Mouse (Mus musculus): Measurements from ENCODE around the gene Brinp3. TPM values are rescaled to one million over a fixed set of nuclear protein-coding genes. Genes with fewer than 3 reads are reported as not detected.

Brinp3 gene
- polyA plus RNA-seq, 1 experiment from 2014 or later, result 0.72 TPM

DNA sequence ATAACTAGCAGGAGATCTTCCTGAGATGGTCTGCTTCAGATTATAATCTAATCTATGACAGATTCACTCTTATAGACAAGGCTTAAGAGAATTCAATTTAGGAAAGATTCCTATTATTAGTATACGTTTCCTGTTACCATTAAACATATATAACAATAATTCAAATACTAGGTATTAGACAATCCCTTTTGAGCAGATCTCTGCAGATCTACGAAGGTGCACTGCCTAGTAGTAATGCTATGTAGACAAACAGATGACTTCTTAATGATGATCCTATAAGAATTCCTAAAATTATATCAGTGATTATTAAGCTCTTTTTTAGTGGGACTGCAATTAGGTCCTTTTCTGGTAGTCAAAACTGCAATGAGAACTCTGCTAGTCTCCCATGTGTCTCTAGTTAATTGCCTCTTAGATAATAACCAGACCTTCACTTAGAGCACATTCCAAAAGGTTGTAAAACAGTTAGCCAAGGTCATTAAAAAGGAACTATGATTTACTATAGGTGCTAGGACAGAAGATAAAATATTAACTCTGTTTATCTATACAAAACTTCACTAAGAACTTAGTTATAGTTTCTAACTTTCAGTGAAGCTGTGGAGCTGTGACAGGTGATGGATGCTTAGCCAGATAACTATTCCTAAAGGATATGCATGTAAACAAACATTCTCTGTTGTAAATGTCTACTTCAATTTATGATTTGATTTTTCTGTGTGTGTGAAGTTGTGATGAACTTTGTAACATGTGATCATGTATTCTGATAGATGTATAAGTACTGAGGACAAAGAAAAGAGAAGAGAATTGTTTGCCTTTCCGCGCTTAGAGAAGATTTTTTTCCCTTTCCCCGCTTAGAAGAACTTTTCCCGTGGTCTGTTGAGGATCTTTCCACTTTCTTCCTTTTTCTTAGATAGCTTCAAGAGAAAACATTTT, 445.2 kb downstream of the Brinp3 start:
- WGBS, result 85% methylated on average over 6 of the region's 6 CpGs
- ATAC-seq (replicated peaks; ENCODE audit: insufficient number of reproducible peaks, low FRiP score, low TSS enrichment, low read depth), result no peak
- no peak overlapping the region for H3K4me2 ChIP-seq (ENCODE audit: low read depth, low read length)
- no peak overlapping the region for H3K27ac ChIP-seq (replicated peaks; ENCODE audit: low read depth, low read length)
- H3K4me1 ChIP-seq (ENCODE audit: control insufficient read depth, insufficient read depth, low read length), result no peaks in the 10 kb centered on the region
- H3K36me3 ChIP-seq (replicated peaks; ENCODE audit: control insufficient read depth, insufficient read depth, low read depth, low read length), result no peaks in the 10 kb centered on the region
- no peak overlapping the region for H3K9ac ChIP-seq (replicated peaks; ENCODE audit: low read length)
- H3K9me3 ChIP-seq (replicated peaks; ENCODE audit: control insufficient read depth, low read length), result no peaks in the 10 kb centered on the region
- H3K4me3 ChIP-seq (ENCODE audit: low read depth, low read length), result no peak overlapping the region
- no peak for DNase-seq (ENCODE audit: low spot score)
- no peaks in the 10 kb centered on the region for H3K27me3 ChIP-seq (ENCODE audit: control insufficient read depth, insufficient read depth, low read length)

All from embryonic facial prominence, embryonic 11.5 days (tissue).